Mouse (Mus musculus): Measurements from ENCODE around the gene Ace. TPM values are rescaled to one million over a fixed set of nuclear protein-coding genes. Genes with fewer than 3 reads are reported as not detected.

Gene Ace
- polyA plus RNA-seq, 1 experiment from 2014 or later = 222 TPM

DNA sequence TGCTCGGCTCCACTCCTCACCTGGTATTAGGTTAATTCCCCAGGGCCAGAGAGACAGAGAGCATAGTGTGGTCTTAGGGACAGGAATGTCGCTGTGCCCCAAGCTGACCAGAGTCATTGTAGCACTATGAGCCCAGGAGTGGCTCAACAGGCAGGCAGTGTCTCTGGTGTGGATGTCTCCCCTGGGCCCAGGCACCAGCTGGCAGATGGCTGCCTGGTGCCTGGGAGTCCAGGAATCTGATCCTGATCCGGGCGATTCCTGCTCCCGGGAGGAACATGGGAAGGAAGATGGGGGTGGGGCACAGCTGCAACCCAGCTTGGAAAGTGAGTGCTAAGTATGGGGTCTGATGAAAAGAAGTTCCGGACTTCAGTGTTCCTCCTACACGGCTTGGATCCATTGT lies 45.0 kb downstream of the Ace start:
- Histone ChIP-seq H3K27ac (ENCODE audit: low read depth, low read length) (no peak overlapping the region), H3K9me3 (ENCODE audit: control insufficient read depth) (no peaks in the 10 kb centered on the region), H3K36me3 (ENCODE audit: control insufficient read depth, insufficient read depth) (no peaks in the 10 kb centered on the region), H3K4me1 (replicated peaks; ENCODE audit: control insufficient read depth, insufficient read depth, low read length) (no peaks in the 10 kb centered on the region), H3K4me2 (replicated peaks; ENCODE audit: low read depth) (no peak overlapping the region), H3K4me3 (ENCODE audit: low read depth, low read length) (no peak overlapping the region), H3K27me3 (replicated peaks; ENCODE audit: control insufficient read depth, insufficient read depth, low read length) (0 out of 2 replicates have a peak, but pooled peaks cover 5% of the 10 kb centered on the region), H3K9ac (ENCODE audit: low read depth, low read length) (no peak overlapping the region)
- WGBS = 53% methylated on average over 7 of the region's 7 CpGs
- ATAC-seq = no peak
- TF ChIP-seq CTCF (IDR thresholded peaks at IDR 0.05; ENCODE audit: low read depth) = no peak

DNA sequence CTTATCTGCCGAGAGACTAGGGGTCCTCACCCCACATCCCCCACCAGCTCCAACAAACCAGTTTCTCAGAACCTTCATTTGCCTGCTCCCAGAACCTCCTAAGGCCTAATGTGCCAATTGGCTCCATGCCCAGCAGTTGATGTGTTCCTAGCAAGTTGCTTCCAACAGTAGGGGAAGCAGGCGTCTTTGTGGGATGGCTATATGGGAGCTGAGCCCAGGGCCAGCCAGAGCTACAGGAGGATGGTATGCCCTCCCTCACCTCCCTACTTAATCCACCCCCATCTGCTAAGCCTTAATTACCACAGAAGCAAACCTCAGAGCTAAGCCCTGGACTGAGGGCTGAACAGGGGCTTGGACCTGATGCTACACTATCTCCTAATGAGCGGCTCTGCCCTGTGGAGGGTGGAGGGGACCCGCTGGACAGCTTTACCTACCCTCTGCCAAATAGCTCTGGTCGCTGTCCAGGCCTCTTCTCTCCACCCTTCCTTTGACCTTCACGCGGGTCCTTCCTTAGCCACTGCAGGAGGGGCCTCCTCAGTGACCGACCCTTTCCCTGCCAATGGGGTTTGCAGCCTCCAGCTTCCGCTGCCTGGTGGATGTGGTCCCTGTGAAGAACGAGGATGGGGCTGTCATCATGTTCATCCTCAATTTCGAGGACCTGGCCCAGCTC lies 45.9 kb downstream of the Ace start:
- 58% methylated on average over 11 of the region's 11 CpGs for WGBS

DNA sequence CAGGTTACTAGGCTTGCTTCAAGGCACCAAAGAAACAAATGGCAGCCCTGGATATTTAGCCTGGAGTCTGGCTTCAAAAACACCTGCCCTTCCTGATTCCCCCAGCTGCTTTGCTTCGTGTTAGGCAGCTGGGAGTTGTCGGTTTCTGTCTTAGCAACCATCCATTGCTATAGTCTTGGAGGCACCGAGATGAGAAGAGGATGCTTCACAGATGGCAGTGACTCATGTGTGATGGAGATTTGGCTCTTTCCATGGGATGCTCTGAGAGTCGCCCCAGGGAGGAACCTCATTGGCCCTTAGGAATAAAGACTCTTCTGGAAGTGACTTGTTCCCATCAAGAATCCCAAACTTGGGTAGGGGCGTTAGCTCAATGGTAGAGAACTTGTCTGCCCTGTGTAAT lies 48.7 kb downstream of the Ace start:
- no peak overlapping the region for H3K4me3 ChIP-seq (ENCODE audit: low read depth, low read length)
- no peaks in the 10 kb centered on the region for H3K36me3 ChIP-seq (ENCODE audit: control insufficient read depth, insufficient read depth)
- H3K4me2 ChIP-seq (replicated peaks; ENCODE audit: low read depth) = no peak overlapping the region
- no peak for ATAC-seq
- H3K27ac ChIP-seq (ENCODE audit: low read depth, low read length) = no peak overlapping the region
- no peak overlapping the region for H3K9ac ChIP-seq (ENCODE audit: low read depth, low read length)
- H3K9me3 ChIP-seq (ENCODE audit: control insufficient read depth) = no peaks in the 10 kb centered on the region
- no peaks in the 10 kb centered on the region for H3K4me1 ChIP-seq (replicated peaks; ENCODE audit: control insufficient read depth, insufficient read depth, low read length)
- 66% methylated on average over 5 of the region's 5 CpGs for WGBS
- 0 out of 2 replicates have a peak, but pooled peaks cover 9% of the 10 kb centered on the region for H3K27me3 ChIP-seq (replicated peaks; ENCODE audit: control insufficient read depth, insufficient read depth, low read length)
- no peak for TF ChIP-seq CTCF (IDR thresholded peaks at IDR 0.05; ENCODE audit: low read depth)

More for the DNA sequence above, 45.9 kb downstream of the Ace start:
- H3K36me3 ChIP-seq (ENCODE audit: control insufficient read depth, insufficient read depth) = no peaks in the 10 kb centered on the region
- no peaks in the 10 kb centered on the region for H3K9me3 ChIP-seq (ENCODE audit: control insufficient read depth)
- H3K4me1 ChIP-seq (replicated peaks; ENCODE audit: control insufficient read depth, insufficient read depth, low read length) = no peaks in the 10 kb centered on the region
- H3K27ac ChIP-seq (ENCODE audit: low read depth, low read length) = no peak overlapping the region
- TF ChIP-seq CTCF (IDR thresholded peaks at IDR 0.05; ENCODE audit: low read depth) = no peak
- H3K4me2 ChIP-seq (replicated peaks; ENCODE audit: low read depth) = no peak overlapping the region
- H3K27me3 ChIP-seq (replicated peaks; ENCODE audit: control insufficient read depth, insufficient read depth, low read length) = 0 out of 2 replicates have a peak, but pooled peaks cover 5% of the 10 kb centered on the region
- no peak overlapping the region for H3K4me3 ChIP-seq (ENCODE audit: low read depth, low read length)
- no peak overlapping the region for H3K9ac ChIP-seq (ENCODE audit: low read depth, low read length)
- ATAC-seq = no peak

DNA sequence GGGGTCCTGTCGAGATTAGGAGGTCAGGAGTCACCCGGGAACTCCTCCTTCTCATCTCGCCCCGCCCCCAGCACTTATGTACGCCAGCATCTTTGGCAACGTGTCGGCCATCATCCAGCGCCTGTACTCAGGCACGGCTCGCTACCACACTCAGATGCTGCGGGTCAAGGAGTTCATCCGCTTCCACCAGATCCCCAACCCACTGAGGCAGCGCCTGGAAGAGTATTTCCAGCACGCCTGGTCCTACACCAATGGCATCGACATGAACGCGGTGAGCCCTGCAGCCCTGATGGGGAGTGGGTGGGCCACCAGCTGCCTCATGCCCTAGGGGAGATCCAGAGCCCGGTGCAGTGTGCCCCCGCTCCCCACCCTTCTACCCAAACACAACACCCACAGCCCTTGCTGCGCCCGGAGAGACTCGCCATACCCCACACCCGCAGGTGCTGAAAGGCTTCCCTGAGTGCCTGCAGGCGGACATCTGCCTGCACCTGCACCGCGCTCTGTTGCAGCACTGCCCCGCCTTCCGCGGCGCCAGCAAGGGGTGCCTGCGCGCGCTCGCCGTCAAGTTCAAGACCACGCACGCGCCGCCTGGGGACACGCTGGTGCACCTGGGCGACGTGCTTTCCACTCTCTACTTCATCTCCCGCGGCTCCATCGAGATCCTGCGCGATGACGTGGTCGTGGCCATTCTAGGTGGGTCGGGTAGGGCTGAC lies 52.5 kb downstream of the Ace start:
- no peaks in the 10 kb centered on the region for H3K4me1 ChIP-seq (replicated peaks; ENCODE audit: control insufficient read depth, insufficient read depth, low read length)
- no peak for TF ChIP-seq CTCF (IDR thresholded peaks at IDR 0.05; ENCODE audit: low read depth)
- H3K9ac ChIP-seq (ENCODE audit: low read depth, low read length) = no peak overlapping the region
- no peak overlapping the region for H3K27ac ChIP-seq (ENCODE audit: low read depth, low read length)
- H3K4me3 ChIP-seq (ENCODE audit: low read depth, low read length) = peak overlapping the region; percentile 22
- H3K27me3 ChIP-seq (replicated peaks; ENCODE audit: control insufficient read depth, insufficient read depth, low read length) = 0 out of 2 replicates have a peak, but pooled peaks cover 9% of the 10 kb centered on the region
- WGBS = 2% methylated on average over 49 of the region's 50 CpGs
- H3K9me3 ChIP-seq (ENCODE audit: control insufficient read depth) = no peaks in the 10 kb centered on the region
- H3K4me2 ChIP-seq (replicated peaks; ENCODE audit: low read depth) = peak overlapping the region; percentile 65
- ATAC-seq = no peak
- no peaks in the 10 kb centered on the region for H3K36me3 ChIP-seq (ENCODE audit: control insufficient read depth, insufficient read depth)

DNA sequence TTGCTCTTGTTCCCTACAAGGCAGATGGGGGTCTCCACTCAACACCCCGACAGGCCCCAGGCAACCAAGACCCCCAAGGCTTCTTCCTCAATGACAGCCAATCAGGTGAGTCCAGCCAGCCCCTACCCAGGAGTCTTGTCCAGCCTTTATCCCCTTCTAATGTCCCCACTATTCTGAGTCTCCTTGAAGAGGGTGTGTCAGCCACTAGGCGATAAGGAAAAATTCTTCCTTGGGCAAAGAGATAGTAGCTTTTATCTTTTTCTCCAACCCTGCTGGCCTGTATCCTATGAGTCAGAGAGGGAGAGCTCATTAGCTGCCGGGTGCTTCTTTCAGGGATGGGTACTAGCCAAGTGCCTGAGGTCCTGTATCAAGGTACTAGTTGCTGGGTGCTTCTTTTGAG lies 58.0 kb downstream of the Ace start:
- no peak overlapping the region for H3K4me3 ChIP-seq (ENCODE audit: low read depth, low read length)
- no peak for ATAC-seq
- no peaks in the 10 kb centered on the region for H3K9me3 ChIP-seq (ENCODE audit: control insufficient read depth)
- H3K27ac ChIP-seq (ENCODE audit: low read depth, low read length) = no peak overlapping the region
- no peak overlapping the region for H3K4me2 ChIP-seq (replicated peaks; ENCODE audit: low read depth)
- no peaks in the 10 kb centered on the region for H3K27me3 ChIP-seq (replicated peaks; ENCODE audit: control insufficient read depth, insufficient read depth, low read length)
- no peaks in the 10 kb centered on the region for H3K4me1 ChIP-seq (replicated peaks; ENCODE audit: control insufficient read depth, insufficient read depth, low read length)
- H3K9ac ChIP-seq (ENCODE audit: low read depth, low read length) = no peak overlapping the region
- no peaks in the 10 kb centered on the region for H3K36me3 ChIP-seq (ENCODE audit: control insufficient read depth, insufficient read depth)
- no peak for TF ChIP-seq CTCF (IDR thresholded peaks at IDR 0.05; ENCODE audit: low read depth)
- WGBS = 50% methylated on average over 3 of the region's 3 CpGs

DNA sequence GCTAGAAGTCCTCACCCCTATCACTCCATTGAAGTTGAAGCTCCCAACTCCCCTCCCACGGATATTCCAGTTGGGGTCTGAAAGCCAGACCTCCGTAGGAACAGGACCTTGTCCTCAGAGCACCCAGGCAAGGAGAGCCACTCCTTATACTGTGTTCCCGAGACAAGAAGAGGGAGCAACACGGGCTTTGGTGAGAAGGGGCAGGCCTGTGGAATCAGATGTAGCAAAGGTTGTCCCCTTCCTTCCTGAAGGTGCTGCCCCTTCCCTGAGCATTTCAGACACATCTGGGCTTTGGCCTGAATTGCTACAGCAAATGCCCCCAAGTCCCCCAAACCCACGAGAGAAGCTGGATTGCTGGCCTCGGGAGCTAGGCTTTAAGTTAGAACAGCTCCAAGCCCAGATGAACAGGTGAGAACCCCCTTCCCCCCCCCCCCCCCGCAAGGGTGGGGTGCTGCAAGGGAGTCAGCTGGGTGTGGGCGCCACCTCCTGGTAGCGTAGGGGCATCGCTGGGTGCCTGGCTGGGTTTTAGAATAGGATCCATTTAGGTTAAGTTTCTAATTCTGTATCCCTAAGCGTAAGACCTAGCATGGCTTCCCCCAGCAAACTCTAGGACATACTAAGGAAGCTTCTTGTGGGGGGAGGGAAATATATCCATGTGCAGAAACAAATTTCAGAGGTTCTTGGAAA lies 58.9 kb downstream of the Ace start:
- Histone ChIP-seq H3K27ac (ENCODE audit: low read depth, low read length) (no peak overlapping the region), H3K27me3 (replicated peaks; ENCODE audit: control insufficient read depth, insufficient read depth, low read length) (no peaks in the 10 kb centered on the region), H3K9me3 (ENCODE audit: control insufficient read depth) (no peaks in the 10 kb centered on the region), H3K4me1 (replicated peaks; ENCODE audit: control insufficient read depth, insufficient read depth, low read length) (no peaks in the 10 kb centered on the region), H3K4me2 (replicated peaks; ENCODE audit: low read depth) (no peak overlapping the region), H3K9ac (ENCODE audit: low read depth, low read length) (no peak overlapping the region), H3K36me3 (ENCODE audit: control insufficient read depth, insufficient read depth) (no peaks in the 10 kb centered on the region), H3K4me3 (ENCODE audit: low read depth, low read length) (no peak overlapping the region)
- peak; percentile 84 for TF ChIP-seq CTCF (IDR thresholded peaks at IDR 0.05; ENCODE audit: low read depth)
- ATAC-seq = peak; percentile 36; the same call in 1 of the 2 replicates
- 35% methylated on average over 10 of the region's 11 CpGs for WGBS
